Mouse (Mus musculus) lung, postnatal 25 days (tissue): Measurements from ENCODE around the gene Bbs4.
A peak's percentile ranks its signal among the peaks of the same experiment; 100 is the strongest.
"Not testable (repeated sequence)": the region's sequence is repeated elsewhere in the genome, so short reads cannot be mapped to it uniquely, and the experiment has no call there.

Experiments
- DNase-seq: peaks from one replicate; pipeline ENCODE4 v3.0.0; 2022; ENCODE audit warnings: low spot score

Gene Bbs4

DNA sequence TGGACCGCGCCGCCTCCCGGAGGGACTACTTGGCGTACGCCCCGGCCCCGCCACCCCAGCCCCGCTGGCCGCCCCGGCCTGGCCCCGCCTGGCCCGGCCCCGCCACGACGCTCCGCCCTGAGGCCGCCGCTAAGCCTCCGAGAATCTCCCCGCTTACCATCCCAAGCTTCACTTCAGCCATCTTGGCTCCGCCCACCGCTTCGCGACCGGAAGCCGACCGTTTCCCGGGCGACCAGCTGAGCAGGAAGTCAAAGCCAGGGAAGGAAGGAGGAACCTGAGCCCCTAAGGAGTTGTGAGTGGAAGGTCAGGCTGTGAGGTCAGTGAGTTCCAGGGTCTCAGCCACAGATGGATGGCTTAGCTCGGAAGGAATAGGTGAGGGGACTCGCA, at the start of gene Bbs4:
Bbs4 (minus strand) TSS at position 256 of the 387 bp plus-strand sequence.
- DNase-seq, result peak; percentile 95

DNA sequence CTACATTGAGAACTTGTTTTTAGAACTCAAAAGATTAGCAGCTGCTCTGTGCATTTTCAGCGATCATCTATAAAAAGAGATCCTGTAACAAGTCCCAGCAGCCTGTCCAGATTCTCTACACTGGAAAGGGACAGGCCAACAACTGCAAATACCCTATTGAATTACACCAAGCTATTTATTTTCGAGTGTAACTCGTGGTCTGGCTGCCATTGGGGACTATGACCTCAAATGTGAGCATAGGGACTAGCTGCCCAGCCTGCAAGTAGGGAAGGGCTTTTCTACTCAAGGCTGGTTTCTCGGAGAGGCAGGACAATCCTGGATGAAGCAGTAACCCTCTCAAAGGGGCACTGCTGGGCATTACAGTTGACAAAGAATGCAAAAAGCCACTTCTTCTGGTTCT, 35.8 kb upstream of the Bbs4 start:
- no peak for DNase-seq

DNA sequence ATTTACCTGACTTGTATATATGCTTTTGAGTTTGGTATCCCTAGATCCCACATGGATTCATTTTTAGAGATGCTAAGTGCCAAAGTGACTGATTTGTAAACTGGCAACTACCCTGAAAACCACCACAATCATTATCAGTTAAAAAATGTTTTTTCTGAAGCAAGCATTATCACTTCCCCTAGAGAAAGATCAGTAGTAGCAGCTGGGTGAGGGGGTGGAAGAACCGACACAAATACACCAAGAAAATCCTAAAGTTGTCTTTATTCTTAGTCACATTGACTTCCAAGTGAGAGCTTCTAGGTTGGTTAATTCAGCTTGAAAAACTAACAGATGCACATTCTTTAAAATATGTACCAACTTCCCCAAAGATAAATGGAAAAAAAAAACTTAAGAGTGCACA, 35.0 kb upstream of the Bbs4 start:
- DNase-seq, result no peak

GRCm38 (mm10) chr9:59387461-59387860, 34.2 kb upstream of the Bbs4 start:
- DNase-seq, result no peak

DNA sequence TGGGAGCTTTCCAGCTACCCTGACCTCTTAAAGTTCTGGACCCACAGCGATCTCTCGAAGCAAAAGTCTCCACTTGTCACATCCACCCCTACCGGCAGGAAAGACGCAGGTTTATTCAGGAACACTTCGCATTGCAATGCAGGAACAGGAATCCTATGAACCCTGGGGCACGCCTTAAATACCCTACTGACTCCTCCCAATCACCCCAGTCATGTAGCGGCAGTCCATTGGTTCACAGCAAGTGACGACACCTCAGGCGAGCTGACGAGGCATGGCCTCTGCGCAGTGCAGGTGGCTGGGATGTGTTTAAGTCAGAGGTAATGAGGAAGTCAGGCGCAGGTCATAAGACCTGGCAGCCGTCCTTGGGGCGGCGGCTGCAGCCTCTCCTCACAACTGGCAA, 22.3 kb upstream of the Bbs4 start:
- no peak for DNase-seq

DNA sequence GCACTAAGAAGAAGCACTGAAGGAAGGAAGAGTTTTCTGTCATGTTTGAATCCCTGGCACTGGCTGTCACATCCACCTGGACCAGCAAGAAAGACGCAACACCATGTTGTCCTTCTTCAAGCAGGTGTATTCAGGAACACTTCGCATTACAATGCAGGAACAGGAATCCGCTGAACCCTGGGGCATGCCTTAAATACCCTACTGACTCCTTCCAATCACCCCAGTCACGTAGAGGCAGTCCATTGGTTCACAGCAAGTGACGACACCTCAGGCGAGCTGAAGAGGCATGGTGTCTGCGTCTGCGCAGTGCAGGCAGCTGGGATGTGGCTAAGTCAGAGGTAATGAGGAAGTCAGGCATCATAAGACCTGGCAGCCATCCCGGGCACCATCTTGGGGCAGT, 16.3 kb upstream of the Bbs4 start:
- no peak for DNase-seq

- no peak for DNase-seq
Measured at GRCm38 (mm10) chr9:59369220-59369619, 15.9 kb upstream of the Bbs4 start.

- DNase-seq, result not testable (repeated sequence)
Measured at GRCm38 (mm10) chr9:59360487-59360886, 7.2 kb upstream of the Bbs4 start.

- not testable (repeated sequence) for DNase-seq
Measured at GRCm38 (mm10) chr9:59358041-59358440, 4.7 kb upstream of the Bbs4 start.

DNA sequence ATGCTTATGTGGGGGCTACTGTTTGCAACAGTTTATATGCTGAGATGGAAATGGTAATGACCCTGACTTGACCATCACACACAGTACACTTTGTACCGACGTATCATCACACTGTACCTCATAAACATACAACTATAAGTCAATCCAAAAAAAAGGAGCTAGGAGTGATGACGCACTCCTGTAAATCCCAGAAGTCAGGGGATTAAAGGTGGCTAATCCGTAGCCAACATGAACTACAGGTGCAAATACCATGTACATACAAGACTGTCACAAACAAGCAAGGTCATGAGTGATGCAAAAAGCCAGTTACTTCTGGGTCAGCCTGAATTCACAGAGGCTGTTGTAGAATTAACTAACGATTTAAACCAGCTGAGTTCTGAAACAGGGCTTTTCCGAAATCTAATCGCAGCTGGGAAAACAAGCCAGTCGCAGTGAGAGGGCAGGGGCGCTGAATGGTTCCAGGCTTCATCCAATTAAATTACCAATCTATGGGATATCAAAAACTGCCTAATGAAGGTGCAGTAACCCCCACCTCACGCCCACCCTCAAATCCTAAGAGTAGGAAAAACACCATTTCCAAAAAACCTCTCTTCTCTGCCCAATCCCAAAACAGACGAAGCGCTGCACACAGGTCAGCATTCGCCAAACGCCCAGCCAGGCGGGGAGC, 589 bp downstream of the Bbs4 start:
- no peak for DNase-seq

- no peak for DNase-seq
Measured at GRCm38 (mm10) chr9:59346176-59346575, 7.1 kb downstream of the Bbs4 start.

DNA sequence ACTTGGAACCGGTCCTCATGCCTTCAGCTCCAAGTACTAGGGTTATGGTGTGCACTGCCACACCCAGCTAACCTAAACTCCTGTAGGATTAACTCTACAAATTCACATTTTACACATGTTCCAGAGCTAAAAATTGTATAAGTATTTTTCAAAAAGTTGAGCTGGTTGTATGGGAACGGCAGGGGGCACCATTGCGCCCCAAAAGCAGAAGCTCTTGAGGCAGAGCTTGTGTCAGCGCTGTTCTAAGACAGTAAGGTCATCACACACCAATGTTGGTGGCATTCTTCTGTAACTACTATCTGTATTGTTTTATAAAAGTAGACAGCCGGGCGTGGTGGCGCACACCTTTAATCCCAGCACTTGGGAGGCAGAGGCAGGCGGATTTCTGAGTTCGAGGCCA, 13.3 kb downstream of the Bbs4 start:
- no peak for DNase-seq

GRCm38 (mm10) chr9:59339107-59339506, 14.2 kb downstream of the Bbs4 start:
- no peak for DNase-seq

DNA sequence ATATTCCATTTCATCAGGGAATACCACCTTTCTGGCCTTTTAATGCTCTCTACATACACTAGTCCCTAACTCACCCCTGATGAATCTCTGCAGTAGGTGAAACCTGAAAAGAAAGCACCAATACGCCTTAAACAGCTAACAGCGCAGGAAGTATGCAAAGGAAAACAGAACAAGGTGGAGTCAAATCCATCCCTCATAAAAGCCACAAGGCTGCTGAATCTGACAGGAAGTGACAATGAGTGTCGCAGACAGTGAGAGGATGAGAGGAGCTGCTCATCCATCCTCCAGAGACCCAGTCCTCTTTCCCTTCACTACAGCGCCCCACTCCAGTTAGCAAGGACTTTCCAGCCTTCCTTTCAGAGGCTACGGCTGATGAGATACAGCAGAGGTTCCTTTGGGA, 14.9 kb downstream of the Bbs4 start:
- no peak for DNase-seq

- DNase-seq, result no peak
Measured at GRCm38 (mm10) chr9:59337889-59338288, 15.4 kb downstream of the Bbs4 start.

DNA sequence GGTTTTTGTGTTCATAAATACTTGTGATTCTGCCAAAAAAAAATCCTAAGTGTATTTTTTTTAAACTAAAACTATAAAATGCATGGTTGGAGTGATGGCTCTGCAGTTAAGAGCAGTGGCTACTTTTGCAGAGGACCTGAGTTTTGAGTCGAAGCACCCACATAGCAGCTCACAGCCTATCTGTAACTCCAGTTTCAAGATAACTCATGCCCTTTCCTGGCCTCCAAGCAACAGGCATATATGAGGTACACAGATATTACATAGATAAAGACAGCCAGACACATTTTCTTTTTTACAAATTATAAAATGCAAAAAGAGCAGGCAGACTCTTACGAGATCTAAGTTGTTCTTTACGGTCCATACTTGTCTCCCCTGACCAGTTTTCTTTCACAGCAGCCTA, 16.8 kb downstream of the Bbs4 start:
- DNase-seq, result no peak

DNA sequence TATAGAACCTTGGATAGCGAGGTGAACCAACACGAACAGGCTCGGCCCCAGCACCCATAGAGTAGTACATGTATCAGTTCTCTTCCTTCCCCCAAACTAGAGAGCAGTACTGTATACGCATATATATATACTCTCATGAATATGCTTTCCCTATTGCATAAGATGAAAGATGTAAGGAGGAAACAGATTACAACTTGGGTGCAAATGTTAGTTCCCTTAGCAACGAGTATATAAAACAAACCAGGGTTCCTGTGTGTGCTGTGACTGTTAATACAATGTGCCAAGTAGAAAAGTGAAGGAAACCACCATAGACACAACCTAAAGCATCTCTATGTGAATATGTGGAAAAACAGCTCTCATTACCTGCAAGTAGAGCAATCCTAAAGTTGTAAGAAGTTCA, 23.3 kb downstream of the Bbs4 start:
- no peak for DNase-seq

GRCm38 (mm10) chr9:59324351-59324750, 29.0 kb downstream of the Bbs4 start:
- DNase-seq, result no peak

DNA sequence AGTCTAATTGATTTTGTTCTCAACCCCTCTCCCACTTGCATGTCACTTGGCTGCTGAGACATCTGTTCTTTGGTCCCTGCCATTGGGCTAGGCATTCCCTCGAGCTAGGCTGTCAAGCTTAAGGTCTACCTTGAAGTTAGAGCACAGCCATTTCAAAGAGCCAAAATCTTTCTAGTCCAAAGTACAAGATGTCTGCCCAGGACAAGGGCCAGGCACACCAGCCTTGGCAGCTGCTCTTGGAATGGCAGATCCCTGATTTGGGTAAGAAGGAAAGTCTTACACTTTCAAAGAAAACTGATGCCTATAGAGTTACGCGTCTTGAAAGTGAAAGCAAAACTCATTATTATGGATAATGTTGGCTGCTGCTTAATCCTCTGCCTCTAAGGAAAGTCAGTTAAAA, 37.1 kb downstream of the Bbs4 start:
- no peak for DNase-seq

GRCm38 (mm10) chr9:59311284-59311670, 42.0 kb downstream of the Bbs4 start:
- no peak for DNase-seq

GRCm38 (mm10) chr9:59310582-59311283, 42.6 kb downstream of the Bbs4 start:
- DNase-seq, result no peak

DNA sequence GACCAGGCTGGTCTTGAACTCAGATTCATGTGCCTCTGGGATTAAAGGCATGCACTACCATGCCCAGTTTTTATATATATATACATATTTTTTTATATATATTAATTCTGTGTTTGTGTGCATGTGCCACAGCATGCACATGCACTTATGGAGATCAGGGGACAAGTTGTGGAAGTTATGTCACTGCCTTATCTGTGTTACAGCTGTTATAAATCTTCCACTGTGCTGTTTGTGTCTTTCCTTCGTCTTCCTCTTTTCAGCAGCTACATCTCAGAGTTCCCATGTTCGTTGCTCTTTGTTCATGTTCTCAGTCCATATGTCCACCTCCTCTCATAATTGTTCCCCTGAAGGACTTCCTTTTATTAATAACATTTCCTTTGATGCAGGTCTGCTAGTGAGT, 45.4 kb downstream of the Bbs4 start:
- DNase-seq, result no peak

DNA sequence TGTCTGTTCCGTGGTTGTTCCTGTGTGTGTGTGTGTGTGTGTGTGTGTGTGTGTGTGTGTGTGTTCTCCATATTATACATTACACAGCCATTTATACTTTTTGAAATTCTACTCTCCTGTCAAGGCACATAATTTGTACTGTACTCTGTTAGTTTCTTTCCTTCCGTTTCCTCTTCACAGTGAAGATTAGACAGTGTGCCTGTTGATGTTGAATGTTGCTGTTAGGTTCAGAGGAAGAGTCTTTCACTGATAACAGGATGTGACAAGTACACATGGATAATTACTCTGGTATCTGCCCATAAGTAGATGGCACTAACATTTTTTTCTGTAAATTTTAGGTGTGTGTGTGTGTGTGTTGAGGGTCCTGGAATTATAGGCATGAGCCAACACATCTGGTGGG, 56.9 kb downstream of the Bbs4 start:
- DNase-seq, result no peak

DNA sequence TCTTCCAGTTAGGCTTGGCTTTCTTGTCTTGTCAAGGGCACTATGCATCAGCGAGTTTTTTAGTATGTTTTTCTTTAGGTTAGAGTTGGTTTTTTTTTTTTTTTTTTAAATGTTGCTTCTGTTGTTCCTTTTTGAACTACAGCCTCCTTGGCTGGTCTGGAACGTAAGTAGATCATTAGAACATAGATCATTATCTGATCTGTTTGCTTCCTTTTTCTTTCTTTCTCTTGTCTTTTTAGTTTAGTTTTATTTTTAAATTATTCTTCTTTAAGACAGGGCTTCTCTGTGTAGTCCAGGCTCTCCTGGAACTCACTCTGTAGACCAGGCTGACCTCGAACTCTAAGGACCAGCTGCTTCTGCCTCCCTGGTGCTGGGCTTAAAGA, 60.8 kb downstream of the Bbs4 start:
- no peak for DNase-seq
